Mouse (Mus musculus): ENCODE measurements around the gene Dgke. TPM values are rescaled to one million over a fixed set of nuclear protein-coding genes. Genes with fewer than 3 reads are reported as not detected.

Gene Dgke
- polyA plus RNA-seq, 1 experiment = 12.8 TPM

DNA sequence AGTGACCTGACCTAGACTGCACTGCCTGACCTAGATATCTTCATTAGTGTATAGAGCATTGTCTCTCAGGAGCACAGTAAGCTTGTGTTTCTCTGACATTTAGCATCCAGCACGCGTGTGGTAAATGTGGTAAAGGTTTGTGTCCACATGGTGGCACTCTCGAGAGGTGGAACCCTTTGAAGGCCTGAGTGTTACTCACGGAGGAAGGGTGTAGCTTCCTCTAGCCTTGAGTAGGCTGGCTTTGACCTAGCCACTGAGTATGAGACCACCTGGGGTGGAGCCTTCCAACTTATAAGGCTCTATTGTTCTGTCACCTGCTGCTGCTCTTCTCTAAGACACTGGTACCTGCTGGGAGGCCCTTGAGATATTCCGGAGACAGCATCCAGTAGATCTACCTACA, 73.0 kb downstream of the Dgke start:
- Histone ChIP-seq H3K27ac (ENCODE audit: insufficient read depth, low read length) (0 out of 2 replicates have a peak overlapping the region, but pooled peaks have one; percentile 70), H3K4me1 (ENCODE audit: control insufficient read depth, insufficient read depth, low read length) (peaks cover 2% of the 10 kb centered on the region), H3K9me3 (replicated peaks; ENCODE audit: control insufficient read depth, insufficient read depth, low read length, poor library complexity, severe bottlenecking) (no peaks in the 10 kb centered on the region), H3K36me3 (ENCODE audit: control insufficient read depth, insufficient read depth, low read length, poor library complexity, severe bottlenecking) (peaks cover 9% of the 10 kb centered on the region), H3K4me3 (ENCODE audit: low read depth, low read length) (no peak overlapping the region), H3K9ac (ENCODE audit: low read depth, poor library complexity, severe bottlenecking) (no peak overlapping the region), H3K27me3 (ENCODE audit: control insufficient read depth, insufficient read depth, low read length, poor library complexity, severe bottlenecking) (no peaks in the 10 kb centered on the region)
- TF ChIP-seq CTCF (IDR thresholded peaks at IDR 0.05; ENCODE audit: low read depth, low read length) (peak; percentile 71), POLR2A (IDR thresholded peaks at IDR 0.05; ENCODE audit: insufficient read depth, low read length) (no peak), EP300 (IDR thresholded peaks at IDR 0.05; ENCODE audit: insufficient read depth, low read depth, low read length) (peak; percentile 85)

- Histone ChIP-seq H3K27ac (ENCODE audit: insufficient read depth, low read length) (no peak overlapping the region), H3K9ac (ENCODE audit: low read depth, poor library complexity, severe bottlenecking) (no peak overlapping the region), H3K4me1 (ENCODE audit: control insufficient read depth, insufficient read depth, low read length) (peaks cover 2% of the 10 kb centered on the region), H3K4me3 (ENCODE audit: low read depth, low read length) (no peak overlapping the region), H3K36me3 (ENCODE audit: control insufficient read depth, insufficient read depth, low read length, poor library complexity, severe bottlenecking) (peaks cover 12% of the 10 kb centered on the region), H3K9me3 (replicated peaks; ENCODE audit: control insufficient read depth, insufficient read depth, low read length, poor library complexity, severe bottlenecking) (no peaks in the 10 kb centered on the region), H3K27me3 (ENCODE audit: control insufficient read depth, insufficient read depth, low read length, poor library complexity, severe bottlenecking) (no peaks in the 10 kb centered on the region)
- TF ChIP-seq EP300 (IDR thresholded peaks at IDR 0.05; ENCODE audit: insufficient read depth, low read depth, low read length) = no peak
- TF ChIP-seq CTCF (IDR thresholded peaks at IDR 0.05; ENCODE audit: low read depth, low read length) = no peak
- no peak for TF ChIP-seq POLR2A (IDR thresholded peaks at IDR 0.05; ENCODE audit: insufficient read depth, low read length)
These were observed 73.5 kb downstream of the Dgke start for GRCm38 (mm10) chr11:88993186-88993585.

- peaks cover 2% of the 10 kb centered on the region for H3K4me1 ChIP-seq (ENCODE audit: control insufficient read depth, insufficient read depth, low read length)
- H3K36me3 ChIP-seq (ENCODE audit: control insufficient read depth, insufficient read depth, low read length, poor library complexity, severe bottlenecking) = peaks cover 18% of the 10 kb centered on the region
- no peak for TF ChIP-seq POLR2A (IDR thresholded peaks at IDR 0.05; ENCODE audit: insufficient read depth, low read length)
These were observed 77.1 kb downstream of the Dgke start for GRCm38 (mm10) chr11:88989530-88989929.

GRCm38 (mm10) chr11:88988956-88989355, 77.7 kb downstream of the Dgke start:
- Histone ChIP-seq H3K9ac (ENCODE audit: low read depth, poor library complexity, severe bottlenecking) (no peak overlapping the region), H3K36me3 (ENCODE audit: control insufficient read depth, insufficient read depth, low read length, poor library complexity, severe bottlenecking) (peaks cover 23% of the 10 kb centered on the region), H3K27ac (ENCODE audit: insufficient read depth, low read length) (no peak overlapping the region), H3K27me3 (ENCODE audit: control insufficient read depth, insufficient read depth, low read length, poor library complexity, severe bottlenecking) (no peaks in the 10 kb centered on the region), H3K9me3 (replicated peaks; ENCODE audit: control insufficient read depth, insufficient read depth, low read length, poor library complexity, severe bottlenecking) (no peaks in the 10 kb centered on the region), H3K4me1 (ENCODE audit: control insufficient read depth, insufficient read depth, low read length) (peaks cover 2% of the 10 kb centered on the region), H3K4me3 (ENCODE audit: low read depth, low read length) (no peak overlapping the region)
- no peak for TF ChIP-seq EP300 (IDR thresholded peaks at IDR 0.05; ENCODE audit: insufficient read depth, low read depth, low read length)
- TF ChIP-seq POLR2A (IDR thresholded peaks at IDR 0.05; ENCODE audit: insufficient read depth, low read length) = no peak

More at GRCm38 (mm10) chr11:88989530-88989929, 77.1 kb downstream of the Dgke start:
- Histone ChIP-seq H3K27me3 (ENCODE audit: control insufficient read depth, insufficient read depth, low read length, poor library complexity, severe bottlenecking) (no peaks in the 10 kb centered on the region), H3K9me3 (replicated peaks; ENCODE audit: control insufficient read depth, insufficient read depth, low read length, poor library complexity, severe bottlenecking) (no peaks in the 10 kb centered on the region), H3K4me3 (ENCODE audit: low read depth, low read length) (no peak overlapping the region), H3K9ac (ENCODE audit: low read depth, poor library complexity, severe bottlenecking) (no peak overlapping the region), H3K27ac (ENCODE audit: insufficient read depth, low read length) (peak overlapping the region; percentile 26; the same call in 1 of the 2 replicates)

- Histone ChIP-seq H3K36me3 (ENCODE audit: control insufficient read depth, insufficient read depth, low read length, poor library complexity, severe bottlenecking) (peaks cover 44% of the 10 kb centered on the region), H3K9ac (ENCODE audit: low read depth, poor library complexity, severe bottlenecking) (no peak overlapping the region), H3K4me3 (ENCODE audit: low read depth, low read length) (no peak overlapping the region), H3K9me3 (replicated peaks; ENCODE audit: control insufficient read depth, insufficient read depth, low read length, poor library complexity, severe bottlenecking) (no peaks in the 10 kb centered on the region), H3K4me1 (ENCODE audit: control insufficient read depth, insufficient read depth, low read length) (peaks cover 3% of the 10 kb centered on the region), H3K27me3 (ENCODE audit: control insufficient read depth, insufficient read depth, low read length, poor library complexity, severe bottlenecking) (no peaks in the 10 kb centered on the region), H3K27ac (ENCODE audit: insufficient read depth, low read length) (no peak overlapping the region)
- TF ChIP-seq EP300 (IDR thresholded peaks at IDR 0.05; ENCODE audit: insufficient read depth, low read depth, low read length) (no peak), CTCF (IDR thresholded peaks at IDR 0.05; ENCODE audit: low read depth, low read length) (peak; percentile 88)
These were observed 80.0 kb downstream of the Dgke start for GRCm38 (mm10) chr11:88986616-88987015.

Other genes starting within 250 kb of the Dgke start
- 48.2 and 51.4 TPM in 2 replicates for gene Akap1, start 202.3 kb downstream of the Dgke start, polyA plus RNA-seq (2011; ENCODE audit: insufficient read depth, insufficient read length, low read depth, missing spikeins)
- 186 and 188 TPM in 2 replicates for gene Scpep1, start 111.4 kb downstream of the Dgke start, polyA plus RNA-seq (2011; ENCODE audit: insufficient read depth, insufficient read length, low read depth, missing spikeins)
- gene Elobl, start 99.9 kb downstream of the Dgke start, polyA plus RNA-seq (2011; ENCODE audit: insufficient read depth, insufficient read length, low read depth, missing spikeins) = 12.6 and 13.8 TPM in 2 replicates
- 32.7 and 33.5 TPM in 2 replicates for gene Coil, start 96.6 kb downstream of the Dgke start, polyA plus RNA-seq (2011; ENCODE audit: insufficient read depth, insufficient read length, low read depth, missing spikeins)
- gene Trim25, start 67.5 kb downstream of the Dgke start, polyA plus RNA-seq (2011; ENCODE audit: insufficient read depth, insufficient read length, low read depth, missing spikeins) = 47.3 and 49.9 TPM in 2 replicates
- not detected in 2 replicates for gene Gm525, start 7.0 kb upstream of the Dgke start, polyA plus RNA-seq (2011; ENCODE audit: insufficient read depth, insufficient read length, low read depth, missing spikeins)
- 12.5 and 14.2 TPM in 2 replicates for gene Nog, start 235.5 kb upstream of the Dgke start, polyA plus RNA-seq (2011; ENCODE audit: insufficient read depth, insufficient read length, low read depth, missing spikeins)